Mouse (Mus musculus): ENCODE measurements around the gene Crb3.

DNA sequence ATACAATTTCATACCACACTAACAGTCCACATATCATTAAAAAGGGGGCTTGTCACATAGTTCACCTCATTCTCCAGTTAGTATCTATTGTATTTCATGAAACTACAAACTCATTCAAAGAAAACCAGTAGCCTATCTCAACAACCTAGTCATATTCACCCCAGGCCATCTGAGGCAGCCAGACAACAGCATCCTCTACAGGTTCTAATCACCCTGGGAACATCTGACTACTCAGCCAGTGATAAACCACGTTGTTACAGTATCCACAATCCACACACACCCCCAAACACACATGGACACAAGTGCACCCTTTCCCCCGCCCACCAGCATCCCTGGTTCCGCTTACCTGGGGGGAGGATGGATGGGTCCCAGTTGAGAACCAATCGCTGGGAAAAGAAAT lies 31.4 kb upstream of the Crb3 start:
- TF ChIP-seq CTCF (IDR thresholded peaks at IDR 0.05; ENCODE audit: low read depth, low read length) (no peak), POLR2A (IDR thresholded peaks at IDR 0.05; ENCODE audit: insufficient read depth, low read length) (no peak), EP300 (IDR thresholded peaks at IDR 0.05; ENCODE audit: insufficient read depth, low read depth, low read length) (no peak)

Data from ES-Bruce4 (cell line).